Mouse (Mus musculus) G1E-ER4 (cell line): ENCODE results near the gene Bbs9. TPM values are rescaled to one million over a fixed set of nuclear protein-coding genes. Genes with fewer than 3 reads are reported as not detected.

Experiments
- GATA1 ChIP-seq: IDR thresholded peaks from one replicate; pipeline ENCODE4 v1.8.0; 2012; ENCODE audit warnings: low read length, inconsistent platforms
- polyA plus RNA-seq: library from polyadenylated mRNA; stranded (reverse); fragments of >175 nt; gene quantifications from 2 replicates; pipeline ENCODE4 v1.2.3, GENCODE M21; 2012

Bbs9 gene
- polyA plus RNA-seq, 1 experiment, result 0.65 TPM

- TF ChIP-seq GATA1, result no peak
These were observed 234.5 kb downstream of the Bbs9 start for GRCm38 (mm10) chr9:22710032-22710431.

GRCm38 (mm10) chr9:22711339-22711738, 235.8 kb downstream of the Bbs9 start:
- no peak for TF ChIP-seq GATA1

DNA sequence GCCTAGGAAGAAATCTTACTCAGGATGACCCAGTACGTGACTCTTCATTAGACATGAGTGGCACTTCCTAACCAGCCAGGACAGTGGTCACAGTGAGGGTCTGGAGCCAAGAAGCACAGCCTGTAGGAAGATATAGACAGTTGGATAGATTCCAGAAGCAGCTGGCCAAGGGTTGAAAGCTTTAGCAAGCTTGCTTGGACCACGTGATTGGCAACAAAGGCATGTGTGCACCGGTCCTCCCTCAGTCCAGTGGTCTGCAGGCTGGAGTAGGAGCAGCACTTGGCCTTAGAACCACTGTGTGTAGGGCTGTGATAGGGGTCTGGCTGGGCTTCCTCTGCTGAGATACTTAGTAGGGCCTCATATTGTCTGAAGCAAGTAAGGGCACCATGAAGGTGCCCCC, 237.2 kb downstream of the Bbs9 start:
- TF ChIP-seq GATA1, result no peak

DNA sequence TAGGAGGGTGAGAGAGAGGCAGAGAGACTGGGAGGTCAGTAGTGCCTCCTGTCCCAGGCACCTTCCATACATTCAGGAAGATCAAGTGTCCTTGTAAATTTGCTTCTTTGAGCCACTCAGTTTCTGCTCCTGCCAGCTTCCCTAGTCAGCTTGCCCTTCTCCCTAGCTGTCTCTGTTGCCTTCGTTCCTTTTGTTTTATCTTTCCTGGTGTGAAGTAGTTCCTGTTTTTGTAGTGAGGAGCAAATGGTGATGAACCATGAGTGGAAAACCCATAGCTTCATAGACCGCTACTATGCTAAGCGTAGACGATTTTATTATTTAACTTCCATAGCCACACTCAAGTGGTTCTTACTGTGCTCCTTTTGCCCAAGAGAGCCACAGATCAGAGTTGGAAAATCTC, 242.1 kb downstream of the Bbs9 start:
- TF ChIP-seq GATA1, result no peak

DNA sequence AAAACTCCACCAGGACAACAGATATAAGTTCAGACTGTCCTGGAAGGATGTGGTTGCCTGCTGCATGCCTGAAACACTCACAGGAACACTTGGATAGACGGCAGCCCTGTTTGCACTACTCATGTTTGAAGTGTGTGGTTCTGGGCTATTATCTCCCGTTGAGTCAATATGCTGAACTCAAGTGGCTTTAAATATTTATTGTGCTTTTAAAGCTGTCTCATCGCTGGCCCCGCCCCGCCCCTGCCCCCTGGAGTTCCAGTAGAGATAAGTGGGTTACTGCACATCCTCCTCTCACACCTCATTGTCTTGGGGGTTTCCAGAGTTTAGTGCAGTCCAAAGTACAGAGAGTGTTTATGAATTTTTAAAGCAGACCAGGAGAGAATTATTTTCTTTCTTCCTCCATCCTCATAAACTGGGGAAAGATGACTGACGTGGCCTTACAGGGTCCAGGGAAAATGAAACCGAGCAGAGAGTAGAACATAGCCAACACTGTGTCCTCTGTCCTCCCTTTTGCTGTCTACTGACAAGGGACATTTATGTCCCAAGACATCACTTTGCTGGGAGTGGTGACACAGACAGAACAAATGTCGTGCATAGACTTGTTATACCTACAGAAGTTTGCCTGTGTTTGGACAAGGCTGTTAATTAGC, 242.8 kb downstream of the Bbs9 start:
- no peak for TF ChIP-seq GATA1

GRCm38 (mm10) chr9:22732646-22733045, 257.1 kb downstream of the Bbs9 start:
- no peak for TF ChIP-seq GATA1

GRCm38 (mm10) chr9:22734954-22735353, 259.4 kb downstream of the Bbs9 start:
- TF ChIP-seq GATA1, result no peak

DNA sequence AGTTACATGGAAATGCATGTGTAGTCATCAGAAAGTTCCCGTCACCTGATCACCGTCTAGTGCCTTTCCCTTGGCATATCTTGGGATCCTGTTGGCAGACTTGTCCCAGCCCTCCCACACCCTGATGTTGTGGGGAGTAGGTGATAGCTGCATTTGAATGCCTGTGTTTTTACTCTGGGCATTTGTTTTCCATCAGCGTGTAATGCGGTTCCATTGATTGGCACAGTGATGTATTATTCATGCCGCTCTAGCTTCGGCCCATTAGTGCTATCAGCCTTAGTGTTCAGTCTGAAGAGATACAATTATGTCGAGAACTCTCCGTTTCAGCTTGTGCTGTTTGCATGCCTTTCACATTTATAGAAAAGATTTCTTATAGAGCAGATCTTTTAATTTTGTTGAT, 259.9 kb downstream of the Bbs9 start:
- TF ChIP-seq GATA1, result no peak

GRCm38 (mm10) chr9:22737893-22738292, 262.4 kb downstream of the Bbs9 start:
- no peak for TF ChIP-seq GATA1

GRCm38 (mm10) chr9:22738861-22739260, 263.3 kb downstream of the Bbs9 start:
- TF ChIP-seq GATA1, result no peak

DNA sequence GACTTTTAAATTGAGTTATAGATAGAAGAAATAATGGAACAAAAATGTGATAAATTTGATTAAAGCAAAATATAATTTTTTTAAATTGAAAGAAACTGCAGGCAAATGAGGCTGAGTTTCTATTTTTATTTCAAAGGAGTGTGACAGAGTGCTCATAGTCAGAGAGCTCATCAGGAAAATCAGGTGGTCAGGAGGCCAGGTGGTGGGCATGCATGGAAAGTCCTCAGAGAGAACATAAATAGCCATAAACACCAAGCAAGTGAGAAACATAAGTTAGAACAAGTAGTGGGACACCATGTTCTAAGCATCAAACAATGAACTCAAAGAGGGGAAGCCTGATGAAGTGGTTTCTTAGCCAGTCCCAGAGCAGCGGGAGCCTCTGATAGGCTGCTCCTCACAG, 266.5 kb downstream of the Bbs9 start:
- no peak for TF ChIP-seq GATA1

GRCm38 (mm10) chr9:22748617-22749016, 273.1 kb downstream of the Bbs9 start:
- no peak for TF ChIP-seq GATA1

DNA sequence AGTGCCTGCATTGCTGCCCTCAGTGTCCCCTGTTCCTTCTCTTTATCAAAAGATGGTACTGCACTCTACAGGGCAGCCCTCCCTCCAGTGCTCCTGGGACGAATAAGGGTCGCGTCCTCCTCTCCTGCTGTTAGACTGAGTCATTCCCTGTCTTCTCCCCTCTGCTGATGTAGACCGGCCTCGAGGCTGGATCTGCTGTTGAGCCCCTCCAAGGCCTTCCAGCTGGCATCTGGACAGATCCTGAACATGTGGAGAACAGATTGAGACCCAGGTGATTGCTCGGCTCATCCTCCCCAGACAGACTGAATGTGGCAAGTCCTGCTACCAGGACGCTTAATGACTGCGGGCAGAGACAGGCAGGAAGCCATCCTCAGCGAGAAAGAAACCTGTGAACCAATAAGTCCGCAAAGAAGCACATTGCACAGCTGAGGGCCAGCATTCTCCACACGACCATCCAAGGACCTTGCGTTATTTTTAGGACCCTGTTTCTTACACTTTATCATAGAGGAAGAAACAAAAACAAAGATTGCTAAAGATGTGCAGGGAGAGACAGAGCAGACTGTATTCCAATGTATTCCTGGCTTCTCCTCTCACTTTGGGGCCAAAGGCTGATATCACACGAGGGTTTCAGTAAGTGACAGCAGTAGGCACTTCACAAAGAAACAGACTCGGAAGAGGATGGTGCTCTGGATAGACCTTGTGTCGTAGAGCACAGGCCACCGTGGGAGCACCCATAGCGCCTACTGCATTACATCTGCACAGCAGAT, 275.4 kb downstream of the Bbs9 start:
- TF ChIP-seq GATA1, result no peak

- TF ChIP-seq GATA1, result no peak
These were observed 276.0 kb downstream of the Bbs9 start for GRCm38 (mm10) chr9:22751546-22751929.

DNA sequence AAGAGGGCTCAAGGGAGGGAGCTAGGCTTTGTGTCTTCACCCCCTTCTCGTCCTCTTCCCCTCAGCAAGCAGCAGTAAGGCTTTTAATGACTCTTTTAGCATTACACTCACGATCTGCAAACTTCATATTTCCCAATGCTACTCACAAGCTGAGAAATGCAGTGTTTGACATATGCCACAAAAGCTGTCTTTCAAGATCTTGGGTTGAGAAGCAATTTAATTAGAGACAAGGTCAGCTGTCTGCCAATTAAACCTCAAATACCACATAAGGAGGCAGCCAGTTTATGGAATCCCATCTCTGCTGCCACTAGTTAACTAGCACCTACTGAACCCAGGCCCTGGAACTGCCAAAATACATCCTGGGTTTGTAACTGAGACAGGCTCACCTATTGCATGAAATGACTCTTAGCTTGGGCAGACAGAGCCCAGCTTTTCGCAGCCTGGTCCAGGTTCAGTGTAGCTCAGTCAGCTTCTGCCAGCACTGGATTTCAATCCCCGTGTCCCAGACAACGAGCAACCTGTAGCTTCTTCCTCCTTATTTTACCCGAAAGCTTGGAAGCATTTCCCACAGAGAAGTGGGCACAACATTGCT, 278.7 kb downstream of the Bbs9 start:
- no peak for TF ChIP-seq GATA1

DNA sequence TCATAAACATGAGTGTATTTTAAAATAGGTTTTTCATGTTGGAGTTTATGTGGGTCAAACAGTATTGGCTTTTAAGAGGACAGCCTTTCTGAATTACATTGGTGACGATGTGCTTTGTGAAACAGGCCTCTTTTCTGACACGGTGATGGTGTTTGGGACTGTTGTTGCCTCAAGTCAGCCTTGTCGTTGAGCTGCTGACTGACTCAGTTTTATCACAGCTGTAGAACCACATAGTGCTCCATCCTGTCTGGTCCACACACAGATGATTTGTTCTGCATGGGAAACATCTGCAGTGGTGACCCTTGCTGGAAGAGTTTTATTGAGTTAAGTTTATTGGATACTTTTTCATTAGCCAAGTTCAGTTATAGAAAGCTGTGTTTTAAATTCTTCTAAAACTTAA, 283.0 kb downstream of the Bbs9 start:
- TF ChIP-seq GATA1, result no peak

DNA sequence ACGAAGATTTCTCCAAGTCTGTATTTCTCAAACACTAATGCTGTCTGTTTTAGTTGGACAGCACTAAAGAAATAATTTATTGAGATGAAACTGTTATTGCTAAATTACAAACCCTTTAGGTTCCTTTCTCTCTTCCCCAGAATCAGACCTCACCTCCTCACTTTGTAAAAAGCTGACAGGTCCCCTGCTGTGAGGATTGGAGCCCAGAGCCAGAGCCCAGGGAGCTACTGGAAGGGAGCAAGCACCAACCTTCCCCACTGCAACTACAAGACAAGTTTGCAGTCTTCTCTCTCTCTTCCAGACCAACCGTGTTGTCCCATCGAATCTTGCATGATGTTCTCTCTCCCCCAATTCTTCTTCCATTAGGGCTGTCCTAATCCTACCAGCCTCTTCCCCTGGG, 283.7 kb downstream of the Bbs9 start:
- TF ChIP-seq GATA1, result no peak
